Mouse (Mus musculus) brain, embryonic 18.5 days (tissue): ENCODE data around the gene Pdzk1.

Experiments
- DNase-seq: peaks from one replicate; pipeline ENCODE4 v3.0.0-alpha.2; 2012; ENCODE audit warnings: low read depth, low spot score

The Pdzk1 gene

DNA sequence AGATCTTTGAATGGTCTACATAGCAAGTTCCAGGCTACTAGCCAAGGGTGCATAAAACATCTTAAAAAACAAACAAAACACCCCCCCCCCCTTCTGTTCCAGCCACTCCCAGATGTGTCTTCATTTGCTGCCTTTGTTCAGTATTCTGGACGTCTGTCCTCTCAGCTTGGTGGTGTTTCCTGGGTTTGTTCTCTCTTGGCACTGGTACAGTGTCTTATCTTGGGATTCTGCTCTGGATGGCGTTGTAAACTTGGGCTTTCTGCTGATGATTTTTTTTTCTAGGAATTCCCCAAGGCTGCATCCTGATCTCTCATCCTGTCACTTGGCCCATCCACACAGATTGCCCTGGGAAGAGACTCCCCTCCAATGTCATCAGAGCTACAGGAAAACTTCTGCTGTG lies 7.3 kb downstream of the Pdzk1 start:
- DNase-seq, result no peak

GRCm38 (mm10) chr3:96838996-96839645 lies 10.0 kb downstream of the Pdzk1 start:
- no peak for DNase-seq

- DNase-seq, result no peak
These were observed 16.1 kb downstream of the Pdzk1 start for GRCm38 (mm10) chr3:96845191-96845590.

DNA sequence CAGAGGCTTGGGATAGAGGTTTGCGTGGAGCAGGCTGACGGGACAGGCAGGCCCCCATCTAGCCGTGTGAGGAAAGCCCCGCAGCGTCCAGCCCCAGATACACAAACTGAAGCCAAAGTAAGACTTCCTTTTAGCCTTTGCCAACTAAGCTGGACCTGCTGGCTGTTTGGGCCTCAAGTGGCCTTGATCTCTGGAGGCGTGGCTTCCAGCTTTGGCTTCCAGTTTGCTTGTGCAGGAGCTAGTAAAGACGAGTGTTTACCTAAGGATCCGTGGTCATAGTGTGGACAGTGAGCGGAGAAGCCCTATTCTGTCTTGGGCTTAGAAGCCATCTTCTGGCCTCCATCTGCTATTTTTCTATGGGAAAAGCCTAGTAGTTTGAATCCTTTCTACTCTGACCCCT lies 16.7 kb downstream of the Pdzk1 start:
- no peak for DNase-seq

DNA sequence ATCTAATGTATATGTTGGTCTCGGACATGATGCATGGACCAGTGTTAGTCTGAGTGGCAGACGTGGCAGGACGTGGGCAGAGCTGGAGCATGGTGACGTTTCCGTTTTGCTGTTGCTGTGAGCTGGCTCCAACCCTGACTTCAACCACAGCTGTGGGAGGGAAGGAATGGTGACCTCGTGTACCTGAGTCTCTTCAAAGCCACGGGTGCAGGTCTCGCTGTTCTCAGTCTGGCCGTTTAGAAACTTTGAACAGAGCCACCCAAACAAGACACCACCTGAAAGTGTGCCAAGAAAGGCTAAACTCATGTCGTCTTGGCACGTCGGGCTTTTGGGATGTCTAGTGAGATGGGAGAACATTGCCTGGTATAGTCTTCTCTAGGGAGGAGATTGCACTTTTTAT lies 17.9 kb downstream of the Pdzk1 start:
- no peak for DNase-seq

- no peak for DNase-seq
These were observed 18.6 kb downstream of the Pdzk1 start for GRCm38 (mm10) chr3:96847661-96848060.

DNA sequence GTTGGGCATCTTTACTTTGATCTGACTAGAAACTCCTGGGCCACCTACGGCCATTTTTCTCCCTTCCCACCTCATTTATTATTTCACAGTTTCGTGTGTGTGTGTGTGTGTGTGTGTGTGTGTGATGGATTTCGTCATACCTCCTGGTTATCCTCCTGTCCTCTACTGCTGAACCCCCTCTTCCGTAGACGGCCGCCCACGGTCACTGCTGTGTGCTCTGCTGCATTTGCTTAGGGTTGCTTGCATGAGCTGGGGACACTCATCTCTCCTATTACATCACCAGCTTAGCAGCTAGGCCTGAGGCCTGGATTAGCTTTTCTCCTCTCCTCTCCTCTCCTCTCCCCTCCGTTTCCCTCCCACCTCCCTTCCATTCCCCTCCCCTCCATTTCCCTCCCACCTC lies 19.4 kb downstream of the Pdzk1 start:
- no peak for DNase-seq

- DNase-seq, result no peak
These were observed 20.2 kb downstream of the Pdzk1 start for GRCm38 (mm10) chr3:96849168-96849727.

- DNase-seq, result no peak
These were observed 23.5 kb downstream of the Pdzk1 start for GRCm38 (mm10) chr3:96852561-96852960.

DNA sequence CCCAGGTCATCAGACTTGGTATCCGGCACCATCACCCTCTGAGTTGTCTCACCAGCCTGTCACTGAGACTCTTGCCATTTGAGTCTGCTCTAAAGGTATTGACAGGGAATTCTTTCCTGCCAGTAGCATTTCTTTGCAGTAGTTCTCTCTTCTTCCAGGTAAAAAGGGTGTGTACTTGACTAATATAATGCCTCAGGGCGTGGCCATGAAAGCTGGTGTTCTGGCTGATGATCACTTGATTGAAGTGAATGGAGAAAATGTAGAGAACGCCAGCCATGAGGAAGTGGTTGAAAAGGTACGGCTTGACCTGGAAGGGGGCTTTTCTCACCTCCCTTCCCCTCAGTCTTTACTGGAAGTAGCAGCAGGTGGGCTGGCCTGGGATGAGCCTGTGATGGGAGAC lies 25.3 kb downstream of the Pdzk1 start:
- DNase-seq, result no peak

DNA sequence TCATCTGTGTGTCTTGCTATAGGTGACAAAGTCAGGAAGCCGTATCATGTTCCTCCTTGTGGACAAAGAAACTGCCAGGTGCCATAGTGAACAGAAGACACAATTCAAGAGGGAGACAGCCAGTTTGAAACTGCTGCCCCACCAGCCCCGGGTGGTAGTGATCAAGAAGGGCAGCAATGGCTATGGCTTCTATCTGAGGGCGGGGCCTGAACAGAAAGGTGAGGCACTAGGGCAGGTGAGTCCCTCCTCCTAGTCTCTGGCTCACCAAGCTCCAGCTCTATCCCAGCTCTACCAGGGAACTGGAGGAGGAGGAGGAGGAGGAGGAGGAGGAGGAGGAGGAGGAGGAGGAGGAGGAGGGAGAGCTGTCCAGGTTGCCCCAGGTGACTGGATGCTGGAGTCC lies 26.7 kb downstream of the Pdzk1 start:
- DNase-seq, result no peak

DNA sequence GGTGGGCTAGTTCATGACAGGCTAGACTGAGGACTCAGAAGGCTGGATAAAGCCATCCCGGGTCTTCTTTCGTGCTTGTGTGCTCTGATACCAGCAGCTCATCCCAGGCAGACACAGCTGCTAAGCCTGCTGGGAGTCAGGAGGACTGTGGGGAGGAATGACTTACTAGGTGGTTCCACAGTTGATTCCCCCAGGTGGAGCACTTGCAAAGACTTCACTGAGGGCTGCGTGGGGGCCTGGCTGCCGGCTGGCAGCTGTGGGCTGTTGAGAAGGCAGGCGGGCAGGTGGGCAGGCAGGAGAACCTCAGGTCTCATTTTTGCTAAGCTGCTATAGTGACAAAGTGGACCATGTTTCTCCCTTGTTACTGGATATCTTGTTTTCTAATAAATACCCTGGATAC lies 31.4 kb downstream of the Pdzk1 start:
- DNase-seq, result no peak

DNA sequence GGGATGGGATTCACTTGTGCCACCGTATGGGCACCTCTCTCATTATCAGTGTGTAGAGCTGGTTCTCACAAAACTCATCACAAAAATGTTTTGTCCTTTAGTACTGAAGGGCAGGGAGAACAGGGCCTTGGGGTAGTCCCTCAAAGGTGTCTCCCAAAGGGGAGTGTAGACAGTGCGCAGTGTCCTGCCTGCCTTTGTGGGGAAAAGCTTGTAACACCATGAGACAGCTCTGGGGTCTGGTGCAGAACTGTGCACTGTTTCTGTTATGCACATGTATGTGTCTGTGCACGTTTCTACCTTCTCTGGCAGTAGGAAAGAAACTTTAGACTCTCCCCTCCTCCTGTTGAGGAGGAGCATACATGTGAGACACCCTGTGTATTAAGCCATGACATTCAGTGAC lies 38.8 kb downstream of the Pdzk1 start:
- no peak for DNase-seq

- no peak for DNase-seq
These were observed 39.5 kb downstream of the Pdzk1 start for GRCm38 (mm10) chr3:96868566-96868965.

DNA sequence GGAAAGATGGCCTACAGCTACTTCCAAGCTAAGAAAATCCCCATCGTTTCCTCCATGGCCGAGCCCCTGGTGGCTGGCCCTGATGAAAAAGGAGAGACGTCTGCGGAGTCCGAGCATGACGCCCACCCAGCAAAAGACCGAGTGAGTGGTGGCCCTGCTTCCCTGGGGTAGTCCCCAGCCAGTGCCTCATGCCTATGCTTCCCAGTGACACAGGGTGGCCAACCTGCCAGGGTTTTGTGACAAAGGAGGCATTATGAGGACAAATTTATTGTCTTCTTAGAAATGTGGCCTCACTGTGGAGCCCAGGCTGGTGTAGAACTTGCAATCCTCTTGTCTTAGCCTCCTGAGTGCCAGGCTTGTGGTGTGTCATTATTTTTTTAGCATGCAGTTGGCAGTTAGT lies 40.0 kb downstream of the Pdzk1 start:
- no peak for DNase-seq

DNA sequence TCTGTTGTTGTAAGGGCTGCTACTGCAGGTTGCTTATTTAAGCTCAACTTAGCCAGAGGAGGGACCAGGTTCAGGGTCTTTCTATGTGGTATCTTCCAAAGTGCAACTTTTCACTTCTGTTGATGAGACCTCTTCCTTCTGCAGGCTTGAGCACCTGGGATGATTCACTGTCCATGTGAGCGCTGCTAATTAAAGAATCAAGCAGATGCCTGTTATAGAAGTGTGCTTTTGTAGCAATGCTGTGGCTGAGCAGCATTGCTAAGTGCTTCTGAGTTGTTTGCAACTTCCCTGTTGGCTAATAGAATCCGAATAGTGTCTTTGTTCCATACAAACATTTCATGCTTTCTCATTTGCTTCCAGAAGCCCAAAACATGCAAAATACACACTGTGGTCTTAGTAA lies 41.2 kb downstream of the Pdzk1 start:
- no peak for DNase-seq

DNA sequence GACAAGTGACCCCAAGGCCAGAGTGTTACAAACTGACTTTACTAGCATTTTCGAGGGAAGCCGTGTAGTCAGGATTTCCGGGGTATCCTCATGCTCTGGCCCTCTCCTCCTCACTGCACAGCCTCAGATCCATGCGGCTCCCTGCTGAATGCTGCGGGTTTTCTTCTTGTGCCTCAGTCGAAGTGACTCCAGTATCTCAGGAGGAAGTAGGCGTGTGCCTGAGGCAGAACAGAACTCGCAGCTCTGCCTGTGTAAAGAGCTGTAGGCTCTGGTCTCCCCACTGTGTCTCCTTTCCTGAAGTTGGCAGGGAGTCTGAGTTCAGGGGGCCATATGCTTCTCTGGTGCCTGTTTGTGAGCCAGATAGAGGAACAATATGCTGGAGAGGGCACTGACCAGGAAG lies 42.0 kb downstream of the Pdzk1 start:
- no peak for DNase-seq

- DNase-seq, result no peak
These were observed 43.4 kb downstream of the Pdzk1 start for GRCm38 (mm10) chr3:96872501-96872900.

GRCm38 (mm10) chr3:96874808-96875571 lies 45.9 kb downstream of the Pdzk1 start:
- no peak for DNase-seq

GRCm38 (mm10) chr3:96879536-96879935 lies 50.5 kb downstream of the Pdzk1 start:
- no peak for DNase-seq

DNA sequence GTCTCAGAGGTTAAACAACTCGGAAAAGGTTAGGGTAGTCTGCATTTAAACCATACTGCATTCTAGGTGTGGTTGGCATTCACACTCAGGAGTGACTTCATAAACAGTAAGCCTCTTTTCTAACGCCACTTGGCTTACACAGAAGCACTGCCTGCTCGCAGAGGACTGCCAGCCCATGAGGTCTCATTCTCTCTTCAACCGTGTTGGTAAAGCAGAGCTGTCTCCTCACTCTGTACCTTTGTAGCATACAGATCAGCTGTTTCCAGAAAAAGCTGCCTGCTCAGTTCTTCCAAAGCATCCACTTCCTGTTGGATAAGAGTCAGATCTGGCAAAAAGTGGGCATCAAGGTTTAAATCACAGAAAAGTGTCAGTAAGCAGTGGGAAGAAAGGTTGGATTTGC lies 51.3 kb downstream of the Pdzk1 start:
- no peak for DNase-seq

GRCm38 (mm10) chr3:96881557-96881956 lies 52.5 kb downstream of the Pdzk1 start:
- no peak for DNase-seq
